Mouse (Mus musculus): ENCODE results near the gene Ptpn6. TPM values are rescaled to one million over a fixed set of nuclear protein-coding genes. Genes with fewer than 3 reads are reported as not detected.

Ptpn6 gene
- total and polyA plus RNA-seq, 3 experiments = 91.9 to 184 TPM; not detected in 1

DNA sequence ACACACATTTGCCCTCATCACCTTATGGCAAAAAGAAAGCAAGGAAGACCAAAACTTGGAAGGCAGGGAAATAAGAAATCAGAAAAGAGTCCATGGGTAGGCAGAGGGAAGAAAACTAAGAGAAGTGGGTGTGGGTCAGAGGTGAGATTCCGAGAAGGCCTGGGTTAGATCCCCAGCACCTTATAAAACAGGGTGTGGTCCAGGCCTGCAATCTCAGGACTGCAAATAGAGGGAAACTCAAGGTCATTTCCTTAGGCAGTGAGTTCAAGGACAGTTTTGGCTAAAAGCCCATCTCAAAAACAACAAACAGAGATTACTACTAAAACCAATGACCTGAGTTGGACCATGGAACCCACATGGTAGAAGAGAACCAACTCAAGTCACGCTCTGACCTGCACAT lies 15.3 kb upstream of the Ptpn6 start:
- Histone ChIP-seq H3K36me3 (ENCODE audit: control insufficient read depth in 1 of 2, insufficient read depth in 2 of 2, low read length in 2 of 2) (peaks cover 0 to 2% of the 10 kb centered on the region in 2 experiments; a peak in 1 of 4 replicates), H3K27me3 (ENCODE audit: control insufficient read depth in 1 of 2, insufficient read depth in 2 of 2, low read length in 2 of 2) (no peaks in the 10 kb centered on the region), H3K9ac (ENCODE audit: control insufficient read depth, low read depth, low read length, poor library complexity, severe bottlenecking) (no peak overlapping the region), H3K79me2 (ENCODE audit: control insufficient read depth, insufficient read depth, low read length, poor library complexity) (peaks cover 14% of the 10 kb centered on the region), H3K27ac (ENCODE audit: control insufficient read depth, low read depth, low read length) (no peak overlapping the region), H3K4me1 (ENCODE audit: control insufficient read depth in 1 of 2, insufficient read depth in 2 of 2, low read length in 2 of 2) (peaks cover 2 to 28% of the 10 kb centered on the region in 2 experiments; a peak in 3 of 4 replicates), H3K4me3 (ENCODE audit: control insufficient read depth in 1 of 2, insufficient read depth in 1 of 2, low read depth in 2 of 2, low read length in 2 of 2) (no peak overlapping the region), H3K9me3 (replicated peaks; ENCODE audit: insufficient read depth, low read length) (no peaks in the 10 kb centered on the region)
- TF ChIP-seq ZMIZ1 (IDR thresholded peaks at IDR 0.05; ENCODE audit: low read depth, low read length) = no peak
- TF ChIP-seq SIN3A (IDR thresholded peaks at IDR 0.05; ENCODE audit: low read length) = no peak
- no peak for TF ChIP-seq MAFK (IDR thresholded peaks at IDR 0.05; ENCODE audit: borderline replicate concordance, low read depth, low read length)
- no peak for TF ChIP-seq E2F4 (IDR thresholded peaks at IDR 0.05; ENCODE audit: borderline replicate concordance, low read depth, low read length)
- TF ChIP-seq KAT2A (conservative IDR thresholded peaks at IDR 0.05; ENCODE audit: low read depth, low read length) = no peak
- TF ChIP-seq MYC (IDR thresholded peaks at IDR 0.05; ENCODE audit: low read depth, low read length) = no peak
- DNase-seq (ENCODE audit: low read depth, low spot score) = no peak

DNA sequence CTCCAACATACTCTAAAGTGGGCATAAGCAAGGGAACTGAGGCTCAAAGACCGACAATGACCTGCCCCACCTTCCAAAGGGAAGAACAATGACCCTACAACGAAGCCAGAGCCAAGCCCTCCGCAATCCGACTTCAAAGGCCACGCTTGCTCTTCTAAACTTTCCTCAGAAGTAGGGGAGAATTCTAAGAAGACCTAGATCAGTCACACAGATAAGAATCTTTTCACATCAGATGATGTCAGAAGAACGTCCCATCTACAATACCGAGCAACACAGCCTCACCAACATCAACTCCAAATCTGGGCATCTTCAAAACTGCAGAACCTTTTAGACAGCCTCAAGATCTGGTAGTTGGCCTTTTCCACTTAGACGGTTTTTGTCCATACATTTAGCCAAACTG lies 11.9 kb upstream of the Ptpn6 start:
- no peaks in the 10 kb centered on the region for H3K36me3 ChIP-seq (ENCODE audit: control insufficient read depth in 1 of 2, insufficient read depth in 2 of 2, low read length in 2 of 2)
- peaks cover 0 to 7% of the 10 kb centered on the region in 2 experiments; a peak in 1 of 4 replicates for H3K4me1 ChIP-seq (ENCODE audit: control insufficient read depth in 1 of 2, insufficient read depth in 2 of 2, low read length in 2 of 2)
- TF ChIP-seq RCOR1 (IDR thresholded peaks at IDR 0.05; ENCODE audit: low read depth, low read length) = no peak
- no peak for TF ChIP-seq POLR2A (IDR thresholded peaks at IDR 0.05; ENCODE audit: control insufficient read depth in 1 of 2, insufficient read depth in 1 of 2, low read depth in 1 of 2, low read length in 2 of 2, poor library complexity in 1 of 2)
- no peak for TF ChIP-seq CHD2 (IDR thresholded peaks at IDR 0.05; ENCODE audit: low read length)
- TF ChIP-seq ZKSCAN1 (IDR thresholded peaks at IDR 0.05; ENCODE audit: low read depth, low read length) = no peak
- TF ChIP-seq RAD21 (IDR thresholded peaks at IDR 0.05; ENCODE audit: low read depth, low read length) = no peak
- TF ChIP-seq MAZ (IDR thresholded peaks at IDR 0.05; ENCODE audit: low read depth, low read length) = no peak
- TF ChIP-seq MXI1 (IDR thresholded peaks at IDR 0.05; ENCODE audit: low read depth, low read length) = no peak
- TF ChIP-seq KAT2A (conservative IDR thresholded peaks at IDR 0.05; ENCODE audit: low read depth, low read length) = no peak
- TF ChIP-seq USF2 (IDR thresholded peaks at IDR 0.05; ENCODE audit: borderline replicate concordance in 1 of 2, insufficient read depth in 1 of 2, low read depth in 1 of 2, low read length in 2 of 2) = no peak
- no peak for TF ChIP-seq GABPA (IDR thresholded peaks at IDR 0.05; ENCODE audit: low read depth, low read length)
- no peak for DNase-seq (ENCODE audit: low read depth, low spot score)
- H3K27me3 ChIP-seq (ENCODE audit: control insufficient read depth in 1 of 2, insufficient read depth in 2 of 2, low read length in 2 of 2) = no peaks in the 10 kb centered on the region
- H3K4me3 ChIP-seq (ENCODE audit: control insufficient read depth in 1 of 2, insufficient read depth in 1 of 2, low read depth in 2 of 2, low read length in 2 of 2) = no peak overlapping the region
- H3K27ac ChIP-seq (ENCODE audit: control insufficient read depth, low read depth, low read length) = no peak overlapping the region
- H3K79me2 ChIP-seq (ENCODE audit: control insufficient read depth, insufficient read depth, low read length, poor library complexity) = peaks cover 7% of the 10 kb centered on the region
- no peak overlapping the region for H3K9ac ChIP-seq (ENCODE audit: control insufficient read depth, low read depth, low read length, poor library complexity, severe bottlenecking)
- no peaks in the 10 kb centered on the region for H3K9me3 ChIP-seq (replicated peaks; ENCODE audit: insufficient read depth, low read length)
